Mouse (Mus musculus) midbrain, embryonic 16.5 days (tissue): ENCODE measurements around the gene Ascc2. TPM values are rescaled to one million over a fixed set of nuclear protein-coding genes. Genes with fewer than 3 reads are reported as not detected.
A peak's percentile ranks its signal among the peaks of the same experiment; 100 is the strongest.
"Not testable (repeated sequence)": the region's sequence is repeated elsewhere in the genome, so short reads cannot be mapped to it uniquely, and the experiment has no call there.

Experiments used
- ATAC-seq: fragments of 200-750 bp; cut with Nextera tagmentation; 2 replicates; pipeline ENCODE4 v1.8.0; 2017; ENCODE audit warnings: moderate TSS enrichment
- H3K27ac ChIP-seq: fragments of 300-500 bp; sonication (generic); 2 replicates; pipeline ENCODE4 v1.5.1; 2014; ENCODE audit warnings: mild to moderate bottlenecking, low read length, mixed read lengths
- H3K27me3 ChIP-seq: fragments of 300-500 bp; sonication (generic); 2 replicates; pipeline ENCODE4 v1.6.1; 2014; ENCODE audit warnings: low read depth, low read length, mixed read lengths; ENCODE audit not compliant: control insufficient read depth, insufficient read depth
- H3K36me3 ChIP-seq: fragments of 300-500 bp; sonication (generic); 2 replicates; pipeline ENCODE4 v1.6.1; 2014; ENCODE audit warnings: mild to moderate bottlenecking, low read length, moderate library complexity, mixed read lengths; ENCODE audit not compliant: control insufficient read depth, insufficient read depth
- H3K4me1 ChIP-seq: fragments of 300-500 bp; sonication (generic); 2 replicates; pipeline ENCODE4 v1.6.1; 2014; ENCODE audit warnings: mild to moderate bottlenecking, low read length, mixed read lengths; ENCODE audit not compliant: control insufficient read depth, insufficient read depth
- H3K4me2 ChIP-seq: fragments of 300-500 bp; sonication (generic); 2 replicates; pipeline ENCODE4 v1.6.1; 2014; ENCODE audit warnings: mild to moderate bottlenecking, low read length, mixed read lengths
- H3K4me3 ChIP-seq: fragments of 300-500 bp; sonication (generic); 2 replicates; pipeline ENCODE4 v1.5.1; 2014; ENCODE audit warnings: low read depth, mild to moderate bottlenecking, low read length, moderate library complexity, mixed read lengths
- H3K9ac ChIP-seq: fragments of 300-500 bp; sonication (generic); 2 replicates; pipeline ENCODE4 v1.6.1; 2014; ENCODE audit warnings: low read depth, low read length, mixed read lengths
- H3K9me3 ChIP-seq: fragments of 300-500 bp; sonication (generic); replicated peaks from 2 replicates; pipeline ENCODE4 v1.6.1; 2014; ENCODE audit warnings: mild to moderate bottlenecking, low read length, mixed read lengths; ENCODE audit not compliant: control insufficient read depth, poor library complexity, severe bottlenecking
- WGBS: fragments of 180-500 bp; shearing (Covaris S2); extraction: QIAGEN DNeasy Blood & Tissue Kit; methylation state at CpG from one replicate; pipeline ENCODE4 v1.1.7; 2014; 5-methylcytosine and 5-hydroxymethylcytosine counted together
- polyA plus RNA-seq: library from polyadenylated mRNA; unstranded; fragments of >200 nt; fragmentation: Nextera tagmentation; extraction: Ambion mirVana; gene quantifications from 2 replicates; pipeline ENCODE4 v1.2.1, GENCODE M21; 2015

The Ascc2 gene
- polyA plus RNA-seq, 1 experiment from 2014 or later = 20.5 TPM

DNA sequence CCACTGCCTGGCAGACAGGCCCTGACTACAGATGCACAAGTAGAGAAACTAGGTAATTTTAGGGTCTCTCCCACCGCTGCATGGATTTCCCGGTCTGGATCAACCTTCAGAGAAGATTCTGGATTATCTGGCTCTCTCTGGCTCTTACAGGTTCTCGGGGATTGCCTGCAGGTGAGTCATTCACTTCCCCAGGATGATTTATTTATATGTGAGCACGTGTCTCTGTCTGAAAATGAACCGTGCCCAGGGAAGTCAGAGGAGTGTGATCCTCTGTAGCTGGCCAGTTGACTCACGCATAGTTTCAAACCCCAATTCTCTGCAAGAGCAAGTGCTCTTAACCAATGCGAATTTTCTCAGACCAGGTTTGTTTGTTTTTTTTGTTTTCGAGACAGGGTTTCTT lies 63.2 kb downstream of the Ascc2 start:
- ATAC-seq = no peak

DNA sequence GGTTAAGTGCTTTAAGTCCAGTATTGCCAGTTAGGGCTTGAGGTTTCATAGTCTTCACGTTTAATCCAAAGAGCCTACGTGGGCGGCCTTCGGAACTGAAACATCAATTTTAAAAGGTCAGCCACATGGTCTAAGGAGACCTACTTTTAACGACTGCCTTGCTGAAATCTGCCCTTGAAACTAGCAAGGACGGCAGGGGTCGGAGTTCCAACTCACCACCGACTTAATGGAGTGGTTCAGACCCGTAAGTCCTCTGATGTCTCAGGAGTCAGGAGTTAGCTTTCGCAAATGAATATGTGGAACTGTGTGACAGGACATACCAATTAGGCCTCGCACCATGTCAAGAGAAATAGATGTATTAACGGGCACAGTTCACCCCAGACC lies 66.1 kb downstream of the Ascc2 start:
- Histone ChIP-seq H3K27me3 (no peaks in the 10 kb centered on the region), H3K9me3 (no peaks in the 10 kb centered on the region), H3K4me3 (peak overlapping the region; percentile 91), H3K36me3 (peaks cover 4% of the 10 kb centered on the region), H3K4me2 (peak overlapping the region; percentile 90), H3K9ac (peak overlapping the region; percentile 70), H3K4me1 (peaks cover 15% of the 10 kb centered on the region), H3K27ac (peak overlapping the region; percentile 83)
- ATAC-seq = no peak; the same call in 1 of the 2 replicates
- 7% methylated on average over 12 of the region's 12 CpGs for WGBS

More for the DNA sequence above, 63.2 kb downstream of the Ascc2 start:
- Histone ChIP-seq H3K27ac (no peak overlapping the region), H3K4me1 (peaks cover 15% of the 10 kb centered on the region), H3K4me2 (no peak overlapping the region), H3K4me3 (no peak overlapping the region), H3K27me3 (no peaks in the 10 kb centered on the region), H3K9me3 (no peaks in the 10 kb centered on the region), H3K9ac (no peak overlapping the region), H3K36me3 (peaks cover 4% of the 10 kb centered on the region)
- WGBS = 92% methylated on average over 8 of the region's 8 CpGs

DNA sequence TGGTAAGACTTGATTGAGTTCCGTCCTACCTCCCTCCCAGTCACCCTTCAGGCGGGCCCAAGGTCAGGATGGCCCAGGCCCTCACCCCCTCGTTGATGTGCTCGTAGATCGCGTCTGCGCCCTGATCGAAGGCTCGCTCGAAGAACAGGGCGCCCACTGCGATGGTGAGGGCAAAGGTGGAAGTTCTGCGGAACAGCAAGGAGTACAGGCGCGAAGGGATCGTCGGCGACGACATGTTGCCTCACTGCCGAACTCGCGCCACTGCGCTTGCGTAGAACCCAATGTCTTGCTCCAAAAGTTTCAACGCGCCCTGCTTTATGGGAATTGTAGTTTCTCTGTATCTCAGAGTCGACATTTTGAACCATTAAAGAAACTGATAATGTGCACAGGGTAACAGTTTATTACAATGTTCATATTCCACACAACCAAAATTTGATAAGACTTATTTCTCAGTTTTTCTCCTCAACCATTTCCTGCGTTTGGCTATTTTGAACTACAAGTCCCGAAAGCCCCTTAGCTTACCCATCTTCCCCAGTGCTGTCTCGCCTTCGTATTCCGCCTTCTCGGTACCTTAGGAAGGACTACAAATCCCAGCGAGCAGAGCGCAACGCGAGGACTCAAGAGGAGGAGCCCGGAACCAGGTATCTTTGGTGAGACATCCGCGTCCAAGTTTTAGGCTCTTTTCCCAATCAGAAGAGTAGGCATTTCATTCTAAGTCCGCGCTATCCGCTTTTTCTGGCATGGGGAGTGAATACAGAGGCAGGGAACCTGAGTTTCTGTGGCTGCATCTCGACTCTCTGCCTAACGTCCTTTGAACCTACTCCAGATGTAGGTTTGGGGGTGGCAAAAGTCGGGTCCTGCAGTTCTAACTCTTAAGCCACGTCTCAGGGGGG lies 66.8 kb downstream of the Ascc2 start, which contains the start of the genes Uqcr10 and Zmat5:
Gene Uqcr10, minus strand, starts transcription at position 271 of the 893 bp plus-strand sequence.
Gene Zmat5, plus strand, starts transcription at position 607 of the 893 bp plus-strand sequence.
- peak within 1 kb of the TSS; percentile 91 for H3K4me3 ChIP-seq
- H3K27me3 ChIP-seq = no peaks in the 10 kb centered on the region
- under 1% methylated on average over 47 of the region's 47 CpGs for WGBS
- ATAC-seq = peak; percentile 99
- peak within 1 kb of the TSS; percentile 90 for H3K4me2 ChIP-seq
- H3K4me1 ChIP-seq = peaks cover 15% of the 10 kb centered on the region
- peaks cover 4% of the 10 kb centered on the region for H3K36me3 ChIP-seq
- H3K27ac ChIP-seq = peak within 1 kb of the TSS; percentile 83
- H3K9ac ChIP-seq = peak within 1 kb of the TSS; percentile 70
- no peaks in the 10 kb centered on the region for H3K9me3 ChIP-seq

DNA sequence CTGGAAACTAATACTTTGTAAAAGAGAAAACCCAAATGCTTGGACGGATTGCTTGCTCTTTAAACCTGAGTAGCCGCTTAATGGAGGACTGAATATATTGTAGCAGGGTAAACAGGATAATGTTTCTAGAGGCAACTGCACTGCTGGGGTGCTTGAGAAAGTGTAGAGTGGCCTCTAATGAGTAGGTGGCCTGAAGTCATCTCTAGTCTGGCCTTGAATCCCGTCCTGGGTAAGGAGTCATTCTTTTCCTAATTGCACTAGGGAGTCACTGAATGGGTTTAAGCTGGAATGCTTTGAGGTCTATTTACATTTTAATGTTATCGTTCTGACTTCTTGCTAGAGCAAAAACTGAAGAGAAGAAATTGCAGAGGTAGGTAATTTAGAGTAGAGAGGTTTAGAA lies 67.6 kb downstream of the Ascc2 start:
- Histone ChIP-seq H3K27ac (no peak overlapping the region), H3K36me3 (peaks cover 4% of the 10 kb centered on the region), H3K4me1 (peaks cover 15% of the 10 kb centered on the region), H3K27me3 (no peaks in the 10 kb centered on the region), H3K4me3 (peak overlapping the region; percentile 91), H3K9me3 (no peaks in the 10 kb centered on the region), H3K9ac (peak overlapping the region; percentile 70), H3K4me2 (peak overlapping the region; percentile 90)
- no peak for ATAC-seq
- WGBS = 10% methylated on average over 4 of the region's 4 CpGs

DNA sequence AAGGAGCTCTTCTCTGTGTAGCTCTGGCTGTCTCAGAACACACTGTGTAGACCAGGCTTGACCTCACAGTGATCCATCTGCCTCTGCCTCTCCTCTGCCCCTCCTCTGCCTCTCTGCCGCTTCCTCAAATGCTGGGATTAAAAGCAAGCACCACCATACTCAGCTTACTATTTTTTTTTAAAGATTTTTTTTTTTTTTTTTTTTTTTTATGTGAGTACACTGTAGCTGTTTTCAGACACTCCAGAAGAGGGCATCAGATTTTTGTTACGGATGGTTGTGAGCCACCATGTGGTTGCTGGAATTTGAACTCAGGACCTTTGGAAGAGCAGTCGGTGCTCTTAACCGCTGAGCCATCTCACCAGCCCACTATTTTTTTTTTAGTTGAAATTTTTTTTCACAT lies 72.6 kb downstream of the Ascc2 start:
- not testable (repeated sequence) for H3K4me3 ChIP-seq, H3K9me3 ChIP-seq, ATAC-seq, H3K36me3 ChIP-seq, H3K27ac ChIP-seq, H3K4me2 ChIP-seq, H3K27me3 ChIP-seq, H3K4me1 ChIP-seq, H3K9ac ChIP-seq
- WGBS = 92% methylated on average over 4 of the region's 4 CpGs

DNA sequence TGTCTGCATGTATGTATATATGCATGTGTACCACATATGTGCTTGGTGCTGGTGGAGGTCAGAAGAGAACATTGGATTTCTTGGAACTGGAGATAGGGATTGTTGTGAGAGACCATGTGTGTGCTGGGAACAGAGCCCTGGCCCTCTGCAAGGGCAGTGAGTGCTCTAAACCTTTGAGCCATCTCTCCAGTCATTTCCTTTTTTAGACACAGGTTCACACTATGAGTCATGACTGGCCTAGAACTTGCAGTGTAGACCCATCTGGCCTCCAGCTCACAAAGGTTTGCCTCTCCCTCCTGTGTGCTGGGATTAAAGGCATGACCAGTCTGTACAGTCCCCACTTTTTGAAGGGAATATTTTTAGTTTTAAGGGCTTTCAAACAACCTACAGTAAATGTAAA lies 75.3 kb downstream of the Ascc2 start:
- Histone ChIP-seq H3K4me2 (no peak overlapping the region), H3K4me3 (no peak overlapping the region), H3K27me3 (no peaks in the 10 kb centered on the region), H3K27ac (no peak overlapping the region), H3K9me3 (no peaks in the 10 kb centered on the region), H3K4me1 (no peaks in the 10 kb centered on the region), H3K9ac (no peak overlapping the region), H3K36me3 (no peaks in the 10 kb centered on the region)
- no peak for ATAC-seq

DNA sequence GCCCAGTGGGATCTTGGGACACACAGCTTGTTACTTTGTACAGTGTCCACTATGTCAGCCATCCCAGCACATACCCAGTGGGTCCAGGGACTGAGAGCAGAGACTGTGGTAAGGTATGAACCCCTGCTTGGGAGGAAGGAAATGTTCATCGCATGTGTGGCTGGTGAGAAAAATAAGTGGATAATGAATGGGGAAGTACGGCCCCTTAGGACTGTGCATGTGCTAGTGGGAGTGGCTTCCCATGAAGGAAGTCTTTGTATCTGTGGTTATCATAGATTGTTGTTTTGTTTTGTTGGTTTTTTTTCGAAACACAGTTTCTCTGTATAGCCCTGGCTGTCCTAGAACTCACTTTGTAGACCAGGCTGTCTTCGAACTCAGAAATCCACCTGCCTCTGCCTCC lies 77.2 kb downstream of the Ascc2 start:
- no peak overlapping the region for H3K4me2 ChIP-seq
- 91% methylated on average over 4 of the region's 4 CpGs for WGBS
- no peaks in the 10 kb centered on the region for H3K36me3 ChIP-seq
- H3K4me1 ChIP-seq = no peaks in the 10 kb centered on the region
- no peak overlapping the region for H3K4me3 ChIP-seq
- ATAC-seq = no peak
- H3K9me3 ChIP-seq = no peaks in the 10 kb centered on the region
- H3K9ac ChIP-seq = no peak overlapping the region
- H3K27me3 ChIP-seq = no peaks in the 10 kb centered on the region
- no peak overlapping the region for H3K27ac ChIP-seq

DNA sequence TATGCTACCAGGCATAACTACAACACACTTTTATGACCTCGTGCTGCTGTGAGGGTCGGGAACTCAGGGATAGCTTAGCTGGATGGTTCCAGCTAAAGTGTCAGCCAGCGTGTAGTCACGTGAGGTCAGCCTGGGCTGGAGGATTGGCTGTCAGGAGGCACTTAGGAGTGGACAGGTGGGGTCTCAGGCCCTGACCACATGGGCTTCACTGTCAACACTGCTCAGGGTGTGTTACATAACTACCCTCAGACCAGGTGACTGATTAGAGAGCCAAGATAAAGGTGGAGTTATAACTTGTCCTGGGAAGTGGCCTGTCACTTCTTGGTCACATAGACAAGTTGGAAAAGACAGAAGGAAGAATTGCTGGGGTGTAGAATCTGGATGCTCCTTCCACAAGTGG lies 78.0 kb downstream of the Ascc2 start:
- 90% methylated on average over 4 of the region's 4 CpGs for WGBS
- ATAC-seq = no peak
- Histone ChIP-seq H3K27ac (no peak overlapping the region), H3K4me1 (no peaks in the 10 kb centered on the region; the same call in 1 of the 2 replicates), H3K36me3 (no peaks in the 10 kb centered on the region), H3K9me3 (no peaks in the 10 kb centered on the region), H3K9ac (no peak overlapping the region), H3K4me3 (no peak overlapping the region), H3K4me2 (no peak overlapping the region), H3K27me3 (no peaks in the 10 kb centered on the region)

DNA sequence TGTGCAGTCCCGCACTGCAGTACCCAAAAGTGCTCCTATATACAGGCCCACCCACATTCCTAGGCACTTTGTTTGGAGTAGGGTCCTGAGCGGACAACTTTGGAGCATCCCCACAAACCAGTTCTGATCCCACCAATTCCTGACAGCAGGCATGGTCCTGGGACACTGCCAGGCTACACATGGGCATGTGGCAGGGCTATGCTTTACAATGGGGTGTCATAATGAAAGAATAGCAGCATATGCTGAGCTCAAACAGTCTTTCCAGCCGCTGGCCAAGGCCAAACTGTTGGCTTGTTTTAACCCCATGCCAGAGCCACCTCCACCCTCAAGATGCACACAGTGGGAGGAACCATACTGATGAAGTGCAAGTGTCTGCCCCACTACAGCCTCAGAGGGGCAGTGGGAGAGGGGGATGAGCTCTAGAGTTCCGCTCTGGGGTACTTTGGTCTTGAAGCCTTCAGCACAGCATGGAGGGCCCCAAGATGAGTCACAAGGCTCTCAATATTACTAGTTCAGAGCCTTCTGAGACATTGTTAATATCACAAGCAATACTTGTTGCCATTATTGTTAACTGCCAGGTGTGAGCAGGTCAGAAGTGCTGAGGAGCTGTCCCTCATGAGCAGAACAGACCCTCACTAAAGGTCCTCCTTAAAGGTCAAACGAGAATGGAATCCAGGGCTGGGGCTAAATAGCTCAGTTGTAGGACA lies 79.1 kb downstream of the Ascc2 start:
- Histone ChIP-seq H3K4me1 (no peaks in the 10 kb centered on the region; the same call in 1 of the 2 replicates), H3K4me2 (no peak overlapping the region), H3K27ac (no peak overlapping the region), H3K36me3 (no peaks in the 10 kb centered on the region), H3K4me3 (no peak overlapping the region), H3K9me3 (no peaks in the 10 kb centered on the region), H3K9ac (no peak overlapping the region), H3K27me3 (no peaks in the 10 kb centered on the region)
- ATAC-seq = no peak
- 88% methylated on average over 5 of the region's 5 CpGs for WGBS
